Mouse (Mus musculus) 3134 (cell line): ENCODE results near the gene Zfp27.
"Not testable (repeated sequence)": the region's sequence is repeated elsewhere in the genome, so short reads cannot be mapped to it uniquely, and the experiment has no call there.

ENCODE experiments used
- DNase-seq: peaks from one replicate; pipeline ENCODE4 v3.0.0-alpha.2; 2011; ENCODE audit warnings: low spot score; ENCODE audit not compliant: insufficient read length; ENCODE audit errors: extremely low read depth

The Zfp27 gene

GRCm38 (mm10) chr7:29892756-29893155 lies 13.6 kb downstream of the Zfp27 start:
- DNase-seq, result no peak

- no peak for DNase-seq
Observed at GRCm38 (mm10) chr7:29890501-29890900, 15.9 kb downstream of the Zfp27 start.

GRCm38 (mm10) chr7:29880916-29881315 lies 25.5 kb downstream of the Zfp27 start:
- no peak for DNase-seq

DNA sequence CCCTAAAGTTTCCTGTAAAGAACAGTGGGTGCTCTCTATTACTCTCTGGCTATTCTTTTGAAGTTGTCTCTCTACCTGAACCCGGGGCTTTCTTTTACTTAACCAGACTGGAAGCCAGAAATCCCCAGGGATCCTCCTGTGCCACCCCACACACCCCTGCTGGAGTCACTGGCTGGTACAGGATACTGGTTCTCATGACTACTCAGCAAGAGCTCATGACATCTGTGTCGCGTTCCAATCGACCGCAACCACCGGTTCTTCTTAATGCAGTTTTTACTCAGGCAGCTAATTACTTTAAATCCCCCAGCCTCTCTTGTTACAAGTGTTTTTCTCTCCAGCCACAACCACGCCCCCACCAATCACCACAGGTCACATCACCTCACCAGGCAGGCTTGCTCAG lies 26.3 kb downstream of the Zfp27 start:
- no peak for DNase-seq

DNA sequence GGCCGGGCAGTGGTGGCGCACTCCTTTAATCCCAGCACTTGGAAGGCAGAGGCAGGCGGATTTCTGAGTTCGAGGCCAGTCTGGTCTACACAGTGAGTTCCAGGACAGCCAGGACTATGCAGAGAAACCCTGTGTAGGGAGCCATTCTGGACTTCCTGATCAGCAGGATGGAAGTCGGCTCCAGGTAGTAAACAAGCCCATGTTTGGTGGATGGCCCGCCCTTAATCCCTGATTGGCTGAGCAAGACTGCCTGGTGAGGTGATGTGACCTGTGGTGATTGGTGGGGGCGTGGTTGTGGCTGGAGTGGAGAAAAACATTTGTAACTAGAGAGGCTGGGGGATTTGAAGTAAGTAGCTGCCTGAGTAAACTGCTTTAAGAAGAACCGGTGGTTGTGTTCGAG lies 28.8 kb downstream of the Zfp27 start:
- not testable (repeated sequence) for DNase-seq

DNA sequence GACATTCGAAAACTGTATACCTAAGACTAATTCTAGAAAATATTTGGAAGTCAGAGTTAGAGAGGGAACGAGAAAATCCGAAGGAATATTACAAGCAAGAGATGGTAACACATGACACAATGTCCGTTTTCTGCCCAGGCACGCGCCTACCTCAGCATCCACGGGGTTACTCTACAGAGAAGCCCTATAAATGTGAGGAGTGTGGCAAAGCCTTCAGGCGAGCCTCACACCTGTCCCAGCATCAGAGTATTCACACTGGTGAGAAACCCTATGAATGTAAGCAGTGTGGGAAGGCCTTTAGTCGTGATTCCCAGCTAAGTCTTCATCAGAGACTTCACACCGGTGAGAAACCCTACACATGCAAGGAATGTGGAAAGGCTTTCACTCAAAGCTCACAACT lies 32.1 kb downstream of the Zfp27 start:
- no peak for DNase-seq

DNA sequence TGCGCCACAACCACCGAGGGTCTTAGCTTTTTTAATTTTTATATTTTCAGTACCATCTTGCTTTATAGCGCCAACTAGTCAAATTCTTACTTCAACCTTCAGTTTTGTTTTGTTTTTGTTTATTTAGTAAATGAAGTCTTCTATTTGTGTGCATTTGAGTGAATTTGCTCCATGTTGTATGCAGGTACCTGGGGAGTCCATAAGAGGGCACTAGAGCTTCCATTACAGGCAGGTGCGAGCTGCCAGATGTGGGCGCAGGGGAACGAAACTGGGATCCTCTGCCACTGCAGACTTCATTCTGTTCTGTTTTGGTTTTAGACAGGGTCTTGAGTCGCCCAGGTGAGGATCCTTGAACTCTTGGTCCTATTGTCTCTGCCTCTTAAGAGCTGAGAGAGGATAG lies 44.7 kb downstream of the Zfp27 start:
- peak; percentile 15 for DNase-seq

DNA sequence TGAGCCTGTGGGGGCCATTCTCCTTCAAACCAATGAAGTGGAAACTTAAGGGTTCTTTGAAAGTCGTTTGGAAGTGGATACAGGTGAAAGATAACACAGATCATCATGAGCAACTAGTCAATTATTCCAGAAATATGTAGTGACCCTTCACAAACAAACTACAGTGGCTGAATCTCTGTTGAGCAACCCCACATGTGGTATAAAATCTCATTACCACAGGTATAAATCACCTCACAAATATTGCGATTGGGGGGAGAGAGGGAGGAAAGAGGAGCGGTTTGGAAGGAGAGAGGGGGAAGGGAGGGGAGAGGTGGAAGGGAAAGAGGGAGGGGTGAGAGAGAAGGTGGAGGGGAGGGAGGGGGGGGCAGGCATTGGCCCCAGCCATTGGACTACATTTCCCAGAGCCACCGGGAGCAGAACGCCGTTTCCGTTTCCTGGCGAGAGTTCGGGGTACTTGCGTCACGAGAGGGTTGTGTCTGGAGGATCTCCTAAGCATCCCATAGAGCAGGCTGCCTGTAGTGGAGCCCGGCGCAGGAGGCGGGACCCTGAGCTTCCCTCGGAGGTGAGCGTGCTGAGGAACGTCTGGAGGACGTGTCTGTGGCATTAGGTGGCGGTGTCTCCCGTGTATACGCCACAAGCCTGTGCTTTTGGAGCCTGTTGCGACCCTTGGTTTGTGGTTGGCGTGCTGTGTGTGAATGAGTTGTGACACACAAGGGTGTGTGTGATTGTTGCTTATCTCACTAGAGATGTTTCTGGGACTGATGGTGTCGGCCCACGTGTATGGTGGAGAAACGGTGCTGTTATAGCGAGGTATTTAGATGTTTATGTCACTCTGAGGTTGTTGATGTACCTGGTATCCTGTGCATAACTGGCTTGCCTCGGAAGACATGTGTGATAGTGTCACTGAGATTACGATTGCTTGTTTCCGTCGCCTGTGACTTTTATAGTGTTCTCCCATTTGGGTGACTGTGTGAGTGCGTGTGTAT lies 46.5 kb downstream of the Zfp27 start, which contains the start of gene Zfp420:
Zfp420 (plus strand) TSS at position 448 of the 986 bp plus-strand sequence.
- peak; percentile 87 for DNase-seq

DNA sequence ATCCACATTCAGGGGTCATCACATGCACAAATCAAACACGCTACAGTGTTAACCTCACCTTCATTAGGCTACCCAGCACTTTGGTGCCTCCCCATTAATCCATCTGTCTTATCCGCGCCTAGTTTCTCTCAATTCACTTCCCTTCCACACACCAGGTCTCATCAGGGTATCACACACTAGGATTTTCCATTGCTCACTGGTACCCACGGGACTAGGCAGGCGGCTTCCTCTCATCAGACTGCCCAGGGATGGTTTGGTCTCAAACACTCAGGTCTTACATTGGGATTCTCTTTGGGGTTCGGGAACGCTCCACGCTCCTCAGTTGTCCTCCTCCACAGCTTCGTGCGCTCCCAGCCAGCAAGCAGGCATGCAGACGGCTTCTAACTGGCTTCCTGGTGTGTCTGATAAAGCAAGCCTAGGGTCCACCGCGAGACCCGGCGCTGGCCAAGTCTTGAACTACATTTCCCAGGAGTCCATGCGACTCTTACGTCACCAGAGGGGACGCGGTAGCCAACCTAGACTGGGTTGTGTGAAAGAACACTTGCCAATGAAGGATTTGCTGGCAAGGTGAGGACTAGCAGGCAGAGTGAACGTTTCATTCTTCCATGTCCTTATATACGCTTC lies 53.0 kb downstream of the Zfp27 start, which contains the start of gene Zfp940:
Zfp940 (minus strand) TSS at position 451 of the 624 bp plus-strand sequence.
- DNase-seq, result peak; percentile 76

DNA sequence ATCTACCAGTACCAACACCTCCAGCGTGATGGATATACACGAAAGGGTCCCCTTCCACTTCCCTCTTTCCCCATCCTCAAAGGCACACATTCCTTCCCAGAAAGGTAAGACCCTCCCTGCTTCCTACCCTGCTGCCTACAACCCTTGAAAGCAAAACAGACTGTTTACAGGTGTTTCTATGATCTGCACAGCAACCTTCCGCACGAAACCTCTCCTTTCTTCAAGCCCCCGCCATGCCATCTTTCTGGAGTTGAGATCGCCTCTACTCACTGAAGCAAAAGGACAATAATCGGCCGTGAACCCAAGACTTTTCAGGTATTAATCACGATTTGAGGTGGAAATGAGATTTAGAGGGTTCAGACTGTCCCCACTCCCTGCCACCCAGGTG lies 53.5 kb downstream of the Zfp27 start:
- DNase-seq, result no peak

DNA sequence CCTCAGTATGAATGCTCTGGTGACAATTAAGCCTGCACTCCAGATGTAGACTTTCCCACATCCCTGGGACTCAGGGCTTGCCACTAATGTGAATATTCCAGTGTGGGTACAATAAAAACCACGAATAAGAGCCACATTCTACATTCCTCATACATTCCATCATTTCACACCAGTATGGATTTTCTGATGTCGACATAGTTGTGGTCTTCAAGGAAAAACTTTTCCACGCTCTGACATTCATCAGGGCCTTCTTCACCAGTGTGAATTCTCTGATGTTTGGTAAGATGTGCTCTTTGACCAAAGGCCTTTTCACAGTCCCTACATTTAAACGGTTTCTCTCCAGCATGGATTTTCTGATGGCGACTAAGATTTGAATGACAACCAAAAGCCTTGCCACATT lies 61.8 kb downstream of the Zfp27 start:
- DNase-seq, result peak; percentile 63
